Mouse (Mus musculus) kidney, postnatal 25 days (tissue): ENCODE measurements around the gene Tubgcp5.
A peak's percentile ranks its signal among the peaks of the same experiment; 100 is the strongest.
"Not testable (repeated sequence)": the region's sequence is repeated elsewhere in the genome, so short reads cannot be mapped to it uniquely, and the experiment has no call there.

ENCODE experiments used
- DNase-seq, 2 experiments: peaks; one replicate each; pipeline ENCODE4 v3.0.0; 2021; ENCODE audit warnings: mixed read lengths in 2 of 2

Gene Tubgcp5

DNA sequence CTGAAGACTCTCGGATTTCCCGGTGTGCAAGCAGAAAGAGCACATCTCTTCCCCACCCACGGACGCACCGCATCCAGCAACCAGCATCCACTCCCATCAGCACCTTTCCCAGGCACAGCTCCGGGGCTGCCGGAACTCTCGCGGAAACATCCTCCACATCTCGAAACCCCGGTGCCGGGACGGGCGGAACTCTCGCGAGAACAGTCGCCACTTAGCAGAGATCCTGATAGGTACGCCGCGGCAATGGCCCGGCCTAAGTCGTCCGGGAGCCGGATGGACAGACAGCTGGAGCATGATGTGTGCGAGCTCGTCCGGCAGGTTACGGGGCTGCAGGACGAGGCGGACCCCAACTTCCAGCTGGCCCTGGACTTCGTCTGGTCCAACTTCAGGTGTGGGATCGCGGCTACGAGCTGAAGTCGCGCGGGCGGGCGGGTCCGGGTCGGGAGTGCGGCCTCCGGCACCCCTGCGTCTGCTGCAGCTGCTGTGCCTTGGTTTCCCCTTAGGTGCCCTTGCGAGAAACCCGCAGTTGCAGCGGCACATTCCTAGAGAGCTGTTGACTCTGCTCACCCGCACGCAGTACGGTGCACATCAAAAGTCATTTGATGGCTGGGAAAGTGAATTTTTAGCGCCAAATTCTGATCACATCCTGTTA, at the start of gene Tubgcp5:
TSS of gene Tubgcp5 (plus strand) at position 203 of the 652 bp plus-strand sequence.
- DNase-seq: peak; percentile 99

DNA sequence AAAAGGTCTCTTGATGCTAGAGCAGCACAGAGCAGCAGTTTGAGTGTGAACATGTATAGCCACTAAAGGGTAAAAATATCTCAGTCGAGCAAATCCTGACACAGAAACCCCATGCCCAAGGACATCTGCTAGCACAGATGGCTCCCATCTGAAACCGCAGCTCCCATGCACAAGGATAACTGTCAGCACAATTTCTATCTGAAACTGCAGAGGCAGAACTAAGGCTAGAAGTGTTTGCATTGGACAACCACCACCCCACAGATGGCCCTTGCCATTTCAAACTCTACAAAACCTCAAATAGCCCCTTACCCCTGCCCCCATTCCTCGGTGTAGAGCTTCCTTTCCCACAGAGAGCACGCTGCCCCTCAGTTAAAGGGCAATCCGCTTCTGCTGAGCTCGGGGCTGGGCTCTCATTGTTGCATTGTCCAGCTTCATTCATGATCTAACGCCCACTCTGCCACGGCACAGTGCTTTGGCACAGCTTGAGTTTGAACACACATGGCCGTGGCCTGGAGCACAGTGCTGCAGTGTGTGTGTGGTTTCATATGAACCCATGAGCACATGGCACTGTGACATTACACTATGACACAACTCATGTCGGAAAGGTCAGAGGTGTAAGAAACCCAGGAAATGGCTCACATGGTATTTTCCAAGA, 49.3 kb upstream of the Tubgcp5 start:
- DNase-seq: no peak

DNA sequence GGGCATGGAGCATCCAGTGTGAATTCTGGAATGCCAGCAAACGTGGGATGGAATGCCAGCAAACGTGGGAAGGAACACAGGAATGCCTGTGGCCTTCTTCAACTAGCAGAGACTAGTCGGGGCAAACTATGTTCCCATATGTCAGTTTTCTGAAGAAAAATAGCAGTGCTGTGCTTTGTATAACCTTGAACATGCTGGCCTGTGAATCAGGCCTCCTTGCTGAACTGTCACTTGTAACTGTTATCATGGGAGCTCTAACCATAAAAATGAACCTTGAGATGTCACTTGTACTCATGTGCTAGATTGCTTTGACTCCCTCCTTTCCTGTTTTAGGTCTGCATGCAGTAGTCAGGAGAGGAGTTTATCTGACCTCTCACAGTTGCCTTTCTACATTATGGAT, 43.1 kb upstream of the Tubgcp5 start:
- DNase-seq: no peak

DNA sequence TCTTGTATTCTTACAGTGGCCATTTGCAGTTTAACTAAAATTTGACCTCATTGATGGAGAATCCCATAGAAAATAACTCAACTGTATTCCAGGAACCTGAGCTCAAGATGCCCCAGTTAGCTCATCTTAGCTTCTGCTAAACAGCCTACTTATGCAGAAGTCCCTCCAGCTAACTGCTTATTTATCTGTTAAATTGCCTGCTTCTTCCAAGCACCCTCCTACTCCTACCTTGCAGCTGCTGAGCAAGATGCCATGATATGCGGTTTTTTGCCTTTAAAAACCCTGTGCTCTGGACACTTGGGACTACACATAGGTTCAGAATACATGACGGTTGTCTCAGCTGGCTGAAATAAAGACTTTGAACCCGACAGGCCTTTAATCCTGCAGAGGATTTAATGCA, 34.6 kb upstream of the Tubgcp5 start:
- DNase-seq: no peak

DNA sequence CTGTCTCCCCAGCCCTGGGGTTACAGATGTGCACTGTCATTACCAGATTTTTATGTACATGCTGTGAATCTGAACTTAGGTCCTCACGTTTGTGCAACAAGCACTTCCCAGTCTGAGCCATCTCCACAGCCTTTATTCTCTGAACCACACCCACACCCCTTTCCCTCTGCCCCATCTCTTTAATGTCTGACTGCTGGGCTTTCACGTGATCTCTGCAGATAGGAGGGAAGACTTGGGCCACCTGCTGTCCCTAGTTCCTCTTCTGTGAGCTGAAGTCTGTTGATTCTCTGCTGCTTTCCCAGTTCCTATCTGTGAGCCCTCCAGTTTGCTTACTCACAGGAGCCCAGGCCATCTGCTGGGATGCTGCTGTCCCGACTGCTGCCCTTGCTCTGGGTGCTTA, 26.0 kb upstream of the Tubgcp5 start, which contains the start of gene Siglech:
TSS of gene Siglech (plus strand) at position 253 of the 400 bp plus-strand sequence.
- DNase-seq: no peak

DNA sequence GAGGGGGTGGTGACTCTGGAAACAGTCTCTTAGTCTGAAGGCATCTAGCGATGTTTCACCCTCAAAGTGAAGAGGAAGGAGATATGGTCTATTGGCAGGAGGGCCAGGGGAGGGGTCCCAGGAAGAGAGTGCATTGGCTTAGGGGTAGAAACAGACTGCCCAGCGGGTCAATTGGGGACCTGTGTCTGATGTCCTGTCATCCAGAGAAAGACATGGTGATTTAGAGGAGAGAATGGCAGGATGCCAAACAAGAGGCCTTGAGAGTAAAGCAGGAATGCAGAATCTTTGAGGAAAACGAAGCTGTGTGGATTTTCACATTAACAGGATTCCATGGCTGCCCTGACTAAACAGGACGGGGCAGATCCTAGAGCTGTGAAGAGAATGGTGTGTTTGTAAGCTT, 13.9 kb upstream of the Tubgcp5 start:
- no peak for DNase-seq

DNA sequence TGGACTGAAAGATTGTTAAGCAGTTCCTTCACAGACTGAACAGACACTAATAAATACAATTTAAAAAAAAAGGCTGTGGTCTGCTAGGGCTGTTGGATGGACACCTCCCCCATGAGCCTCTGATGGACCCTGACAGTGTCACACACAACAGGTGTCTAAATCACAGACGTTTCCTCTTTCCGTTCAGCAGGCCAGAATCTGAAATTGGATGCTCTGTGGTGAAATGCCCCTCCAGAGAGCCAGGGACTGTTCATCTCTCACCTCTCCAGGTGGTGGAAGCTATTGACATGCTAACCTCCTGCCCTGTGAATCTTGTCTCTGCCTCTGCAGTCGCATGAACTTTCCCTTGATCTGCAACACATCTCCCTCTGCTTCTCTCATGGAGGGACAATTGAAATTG, 11.5 kb upstream of the Tubgcp5 start:
- no peak for DNase-seq

DNA sequence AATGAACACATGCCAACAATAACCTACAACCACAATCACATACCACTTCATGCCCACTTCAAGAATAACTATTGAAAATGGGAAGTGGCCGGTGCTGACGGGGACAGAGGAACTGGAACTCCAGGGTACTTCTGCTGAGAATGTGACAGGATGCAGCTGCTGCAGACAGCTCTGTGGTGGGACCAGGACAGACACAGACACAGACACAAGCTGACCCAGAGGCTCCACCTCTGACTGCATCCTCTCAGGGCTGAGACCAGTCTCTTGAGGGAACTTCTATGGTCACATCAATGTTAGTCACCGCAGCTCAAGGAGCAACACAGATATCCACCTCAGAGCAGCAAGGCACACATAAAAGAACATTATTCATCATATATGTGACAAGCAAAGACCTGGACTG, 9.4 kb upstream of the Tubgcp5 start:
- peak in 1 of 2 experiments; percentile 41 for DNase-seq

DNA sequence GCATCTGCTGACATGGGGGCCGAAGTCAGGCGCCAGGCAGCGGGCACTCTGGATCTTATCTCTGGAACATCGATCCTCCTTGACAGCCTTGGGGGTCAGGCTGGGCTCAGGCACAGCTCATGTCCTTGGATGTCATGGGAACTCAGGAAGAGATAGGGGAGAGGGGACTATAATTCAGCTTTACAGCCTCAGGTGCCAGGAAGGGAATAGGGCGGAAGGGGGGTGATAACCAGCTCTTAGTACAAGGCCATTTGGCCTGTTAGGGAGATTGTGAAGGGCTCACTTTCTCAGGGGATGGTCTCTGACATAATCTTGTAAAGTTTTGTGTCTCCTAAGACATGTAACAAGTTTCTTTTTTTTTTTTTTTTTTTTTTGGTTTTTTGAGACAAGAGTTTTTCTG, 3.4 kb upstream of the Tubgcp5 start:
- not testable (repeated sequence) for DNase-seq

DNA sequence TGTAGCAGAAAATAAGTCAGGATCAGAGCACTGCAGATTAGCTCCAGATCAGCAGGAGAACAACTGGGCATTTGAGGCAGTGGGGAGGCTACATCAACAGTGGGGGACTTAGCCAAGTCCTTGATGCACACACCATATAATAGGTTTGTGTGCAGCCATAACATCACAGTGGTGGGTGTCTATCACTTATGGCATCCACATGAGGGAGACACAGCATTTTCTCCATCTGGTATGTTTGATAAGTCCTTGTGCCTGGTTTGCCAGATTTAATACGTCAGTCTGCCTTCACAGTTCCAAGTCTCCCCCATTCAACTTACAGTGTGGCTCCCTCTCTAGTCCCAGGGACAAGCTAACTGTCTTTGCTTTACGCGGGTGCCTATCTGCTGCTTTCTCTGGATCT, 1.7 kb upstream of the Tubgcp5 start:
- DNase-seq: no peak

DNA sequence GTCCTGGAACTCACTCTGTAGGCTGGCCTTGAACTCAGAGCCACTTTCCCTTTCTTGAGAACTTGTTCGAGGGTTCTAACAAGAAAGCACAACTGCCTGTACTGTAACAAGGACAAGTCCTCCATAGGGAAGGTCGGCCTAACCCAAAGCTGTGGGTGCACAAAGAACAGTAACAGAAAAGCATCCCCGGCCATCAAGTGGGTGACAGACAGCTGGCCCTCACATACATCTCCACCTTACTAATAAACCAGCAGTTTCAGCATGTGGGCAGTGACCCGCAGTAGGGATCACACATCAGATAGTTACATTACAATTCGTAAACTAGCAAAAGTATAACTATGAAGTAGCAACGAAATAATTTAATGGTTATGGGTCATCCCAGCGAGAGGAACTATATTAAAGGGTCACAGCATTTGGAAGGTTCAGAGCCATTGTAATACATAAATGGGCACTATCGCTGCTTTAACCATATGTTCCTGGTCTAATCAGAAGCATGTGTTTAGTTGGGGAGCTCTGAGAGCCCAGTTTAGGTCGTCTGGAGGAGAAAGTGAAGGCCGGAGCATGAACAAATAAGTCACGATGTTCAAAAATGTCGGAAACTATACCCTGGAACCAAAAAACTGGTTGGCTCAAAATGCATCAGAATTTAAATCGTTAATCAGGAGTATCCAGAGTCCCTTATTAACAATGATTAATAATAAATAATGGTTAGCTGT, 560 bp upstream of the Tubgcp5 start:
- DNase-seq: no peak

DNA sequence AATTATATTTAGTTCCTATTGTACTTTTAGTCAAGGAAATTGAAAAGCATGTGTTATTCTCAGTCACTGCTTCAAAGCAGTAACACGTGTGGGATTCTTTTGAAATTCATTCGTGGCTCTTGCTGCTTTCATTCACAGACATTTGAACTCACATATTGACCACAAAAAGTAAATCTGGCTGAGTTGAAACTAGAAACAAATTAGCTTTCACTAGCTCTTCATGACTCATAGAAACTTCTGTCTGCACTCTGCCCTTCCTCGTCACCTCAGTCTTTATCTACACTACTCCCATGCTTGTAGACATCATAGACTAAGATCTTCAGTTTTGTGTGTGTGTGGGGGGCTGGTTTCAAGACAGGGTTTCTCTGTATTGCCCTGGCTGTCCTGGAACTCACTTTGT, 6.0 kb downstream of the Tubgcp5 start:
- DNase-seq: no peak

DNA sequence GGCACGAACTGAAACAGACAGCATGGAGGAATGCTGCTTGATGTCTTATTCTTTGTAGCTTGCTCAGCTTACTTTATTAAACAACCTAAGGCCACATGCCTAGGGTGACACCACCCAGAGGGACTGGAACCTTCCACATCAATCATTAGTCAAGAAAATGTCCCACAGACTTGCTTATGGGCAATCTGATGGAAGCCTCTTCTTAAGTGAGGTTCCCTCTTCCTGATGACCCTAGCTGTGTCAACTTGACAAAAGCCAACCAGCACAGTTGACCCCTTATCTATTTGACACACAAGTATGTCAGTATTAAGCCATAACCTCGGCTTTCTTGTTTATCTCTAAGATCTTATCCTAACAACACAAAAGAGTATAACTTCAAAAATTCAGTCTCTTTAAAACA, 16.0 kb downstream of the Tubgcp5 start:
- DNase-seq: no peak

DNA sequence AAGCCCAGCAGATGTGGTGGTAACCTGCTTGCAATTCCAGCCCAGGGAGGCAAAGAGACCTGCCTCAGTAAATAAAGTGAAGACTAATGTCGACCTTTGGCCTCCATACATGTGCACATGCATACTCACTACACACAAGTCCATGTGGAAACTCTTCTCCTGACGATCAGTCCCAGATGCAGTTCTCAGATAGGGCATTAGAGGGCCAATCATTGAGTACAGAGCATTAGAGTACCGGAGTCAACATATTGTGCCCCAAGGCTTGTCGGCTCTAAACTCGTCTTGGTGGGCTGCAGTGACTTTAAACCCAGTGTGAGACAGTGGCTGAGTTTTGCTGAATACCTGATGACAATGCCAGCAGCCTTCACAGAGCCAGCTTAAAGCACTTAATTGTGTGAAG, 30.5 kb downstream of the Tubgcp5 start:
- no peak for DNase-seq

DNA sequence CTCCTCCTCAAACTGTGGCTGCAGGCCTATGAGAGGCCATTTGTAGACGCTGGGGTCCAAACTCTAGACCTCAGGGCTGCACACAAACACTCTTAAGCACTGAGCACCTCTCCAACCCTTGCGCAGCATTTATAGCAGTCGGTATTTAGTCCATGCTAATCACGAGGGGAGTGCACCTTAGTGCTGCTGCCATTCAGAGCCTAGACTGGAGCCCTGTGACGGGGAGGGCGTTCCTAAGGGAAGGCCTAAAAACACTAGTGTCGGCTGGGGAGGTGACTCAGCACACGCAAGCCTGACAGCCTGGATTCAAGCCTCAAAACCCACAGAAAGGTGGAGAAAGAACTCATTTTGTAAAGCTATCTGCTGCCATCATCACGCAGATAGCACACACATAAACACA, 33.6 kb downstream of the Tubgcp5 start:
- no peak for DNase-seq

DNA sequence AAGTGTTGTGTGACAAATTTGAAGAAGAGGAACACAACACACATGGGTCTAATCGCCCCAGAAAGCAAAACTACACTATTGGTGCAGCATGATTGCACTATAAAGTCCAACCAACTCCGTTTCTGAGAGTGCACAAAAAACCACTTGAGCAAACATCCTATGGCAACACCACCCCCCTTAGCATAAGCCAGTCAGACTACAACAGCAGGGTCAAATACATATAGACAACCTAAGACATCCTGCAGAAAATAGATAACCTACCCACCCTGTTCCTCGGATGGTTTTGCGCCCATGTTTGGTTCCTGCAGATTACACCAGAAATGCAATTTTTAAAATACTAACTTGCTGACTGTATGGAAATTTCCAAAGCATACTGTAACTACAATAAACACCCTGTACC, 42.9 kb downstream of the Tubgcp5 start:
- no peak for DNase-seq

DNA sequence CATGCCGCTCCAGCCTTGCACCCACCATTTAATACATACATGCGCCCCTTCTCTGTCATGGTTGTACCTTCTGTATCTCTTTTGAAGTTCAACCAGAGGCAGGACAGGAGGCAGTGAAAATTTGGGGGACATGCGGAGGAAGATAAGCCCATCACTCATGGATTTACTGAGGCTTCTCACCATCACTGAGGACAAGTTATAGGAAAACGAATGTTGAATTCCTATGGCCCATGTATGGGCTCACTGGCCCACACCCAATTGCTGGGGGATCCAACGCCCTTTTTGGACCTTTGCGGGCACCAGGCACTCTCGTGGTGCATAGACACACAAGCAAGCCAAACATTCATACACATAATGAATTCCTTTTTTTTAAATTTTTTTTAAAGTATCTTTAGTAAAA, 47.5 kb downstream of the Tubgcp5 start, which contains the start of gene Cyfip1:
TSS of gene Cyfip1 (plus strand) at position 301 of the 400 bp plus-strand sequence.
- no peak for DNase-seq

DNA sequence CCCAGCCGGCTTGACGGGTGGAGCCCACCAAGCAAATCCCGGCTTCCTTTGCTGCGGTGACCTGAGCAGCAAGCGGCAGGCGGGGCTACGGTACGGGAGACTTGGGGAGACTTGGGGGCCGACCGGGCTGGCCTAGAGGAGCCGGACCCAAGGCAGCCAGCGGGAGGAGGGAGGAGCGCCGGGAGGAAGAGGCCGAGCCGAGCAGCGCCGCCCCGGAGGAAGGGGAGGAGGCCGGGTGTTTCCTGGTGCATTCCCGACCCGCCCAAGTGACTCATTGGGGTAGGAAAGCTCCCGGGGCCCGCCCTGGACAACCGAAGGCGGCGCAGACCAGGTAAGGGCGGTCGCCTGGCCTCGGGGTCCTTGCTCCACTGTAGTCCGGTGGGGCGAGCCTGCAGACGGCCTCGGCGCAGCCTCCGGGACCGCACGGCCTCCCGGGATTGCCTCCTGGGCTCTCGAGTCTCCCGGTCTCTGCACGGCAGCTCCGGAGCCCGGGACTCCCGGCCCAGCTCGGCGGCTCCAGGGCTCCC, 48.1 kb downstream of the Tubgcp5 start:
- peak; percentile 94 to 97 for DNase-seq

DNA sequence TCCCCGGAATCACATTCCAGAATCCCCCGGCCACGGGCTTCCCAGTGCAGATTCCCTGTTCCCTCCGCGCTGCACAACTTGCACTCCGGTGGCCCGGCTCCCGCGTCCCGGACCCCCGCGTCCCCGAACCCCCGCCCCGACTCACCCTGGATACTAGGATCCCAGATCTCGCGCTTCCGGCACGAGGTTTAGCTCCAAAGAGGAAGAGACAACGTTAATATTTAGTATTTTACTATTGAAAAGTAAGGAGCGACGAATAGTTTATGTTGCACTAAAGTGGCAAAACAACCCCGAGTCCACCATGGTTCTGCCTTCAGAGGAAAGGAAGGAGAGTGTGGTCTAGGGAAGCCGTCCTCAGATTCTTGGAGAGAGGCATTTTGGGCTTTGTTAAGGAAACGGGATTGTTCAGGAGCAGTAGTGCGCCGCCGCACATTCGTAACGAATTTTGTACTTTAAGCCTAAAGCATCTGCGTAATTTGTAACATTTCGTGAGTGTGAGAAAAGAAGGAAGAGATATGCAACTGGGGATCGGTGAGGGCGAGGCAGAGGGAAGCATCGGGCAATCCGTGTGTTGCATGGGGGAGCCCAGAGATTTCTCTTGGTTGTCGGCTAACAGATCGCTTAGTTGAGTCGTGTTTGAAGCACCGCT, 48.7 kb downstream of the Tubgcp5 start:
- no peak for DNase-seq

DNA sequence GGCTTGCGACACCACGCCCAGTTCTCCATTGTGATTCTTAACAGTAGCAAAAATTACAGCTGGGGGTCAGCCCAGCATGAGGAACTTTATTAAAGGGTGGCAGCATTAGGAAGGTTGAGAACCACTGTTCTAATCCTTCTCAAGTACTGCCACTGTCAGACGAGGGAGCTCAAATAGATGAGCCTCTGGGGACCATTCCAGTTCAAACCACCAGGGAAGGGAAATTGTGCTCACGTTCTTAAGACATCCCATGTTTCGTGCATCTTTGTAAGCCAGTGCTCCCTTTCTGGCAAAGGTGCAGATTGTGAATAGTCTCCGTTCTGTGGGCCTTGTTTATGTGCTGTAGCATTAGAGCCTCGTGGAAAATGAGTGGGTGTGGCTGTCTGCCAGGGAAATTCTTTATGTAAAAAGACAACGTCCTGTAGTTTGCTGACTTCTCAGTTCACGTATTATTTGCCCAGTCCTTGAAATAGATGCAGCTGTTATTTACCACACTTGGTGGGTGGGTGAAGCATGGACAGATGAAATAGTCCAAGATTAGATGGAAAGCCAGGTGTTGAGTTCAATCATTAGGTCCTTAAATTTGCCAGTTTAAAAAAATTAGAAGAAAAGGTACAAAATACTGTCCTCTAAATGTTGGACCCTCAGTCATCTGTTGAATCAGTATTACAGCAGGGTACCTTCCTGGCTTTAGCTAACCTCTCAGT, 52.8 kb downstream of the Tubgcp5 start:
- DNase-seq: no peak

DNA sequence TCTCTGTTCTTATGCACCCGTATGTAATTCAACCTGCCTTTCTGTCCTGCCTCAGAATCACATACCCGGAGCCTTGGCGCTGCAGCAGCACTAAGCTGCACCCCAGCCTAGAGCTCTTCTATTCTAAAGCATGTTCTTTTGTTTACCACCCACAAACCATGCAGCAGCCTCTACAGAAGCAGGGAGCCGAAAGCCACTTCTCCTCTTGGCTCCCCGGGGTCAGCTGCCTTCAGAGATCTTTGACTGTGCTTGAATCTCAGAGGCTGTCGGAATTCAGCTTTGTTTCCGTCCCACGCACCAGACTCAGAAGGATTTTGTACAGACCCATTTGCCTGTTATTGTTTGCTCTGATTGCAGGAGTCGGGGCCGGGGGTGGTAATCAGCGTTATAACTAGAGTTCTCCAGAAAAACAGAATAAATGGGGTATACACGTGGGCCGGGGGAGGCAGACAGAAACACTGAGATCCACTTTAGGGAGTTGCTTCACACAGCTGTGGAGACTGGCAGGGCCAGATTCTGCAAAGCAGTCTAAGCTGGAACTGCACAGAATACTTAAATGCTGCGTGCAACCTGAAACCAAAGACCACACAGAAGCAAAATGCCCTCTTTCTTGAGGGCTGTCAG, 56.1 kb downstream of the Tubgcp5 start:
- DNase-seq: no peak

DNA sequence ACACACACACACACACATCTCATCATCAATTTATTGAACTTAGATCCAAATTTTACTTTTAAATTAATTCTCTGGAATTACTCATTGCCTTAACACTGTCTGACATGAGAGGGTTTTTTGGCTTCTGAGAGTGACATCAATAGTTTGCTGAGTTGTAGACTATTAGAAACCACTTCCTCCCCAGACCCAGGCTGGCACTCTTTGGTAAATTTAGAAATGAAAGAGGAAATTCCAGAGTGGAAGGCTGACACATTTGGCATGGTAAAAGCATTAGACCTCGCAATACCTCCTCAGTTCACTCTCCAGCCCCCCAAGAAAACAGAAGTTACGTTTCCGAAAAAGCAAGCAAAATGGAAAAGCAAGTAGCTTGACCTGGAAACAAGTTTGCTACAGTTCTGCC, 58.8 kb downstream of the Tubgcp5 start:
- no peak for DNase-seq
